Mouse (Mus musculus) E14TG2a.4 (cell line): ENCODE measurements at regions not wholly inside any gene's neighbourhood (a gene's known extent, or its start where the extent isn't known, plus 50 kb on each side); places are given as distances from the start of the nearest gene placed in this dataset.

ENCODE experiments used
- CTCF ChIP-seq: conservative IDR thresholded peaks from 2 replicates; pipeline ENCODE4 v1.5.1; 2014; ENCODE audit warnings: low read length
- NANOG ChIP-seq: IDR thresholded peaks from 2 replicates; pipeline ENCODE4 v1.6.1; 2014; ENCODE audit warnings: borderline replicate concordance, low read length, mixed read lengths
- POU5F1 ChIP-seq: IDR thresholded peaks from 2 replicates; pipeline ENCODE4 v1.6.1; 2014; ENCODE audit warnings: low read length, borderline replicate concordance

GRCm38 (mm10) chr3:137795754-137796315 lies 68.5 kb upstream of the H2afz start:
- TF ChIP-seq CTCF (no peak), POU5F1 (no peak), NANOG (no peak)
